Mouse (Mus musculus): ENCODE measurements around the gene Zfp280c.

DNA sequence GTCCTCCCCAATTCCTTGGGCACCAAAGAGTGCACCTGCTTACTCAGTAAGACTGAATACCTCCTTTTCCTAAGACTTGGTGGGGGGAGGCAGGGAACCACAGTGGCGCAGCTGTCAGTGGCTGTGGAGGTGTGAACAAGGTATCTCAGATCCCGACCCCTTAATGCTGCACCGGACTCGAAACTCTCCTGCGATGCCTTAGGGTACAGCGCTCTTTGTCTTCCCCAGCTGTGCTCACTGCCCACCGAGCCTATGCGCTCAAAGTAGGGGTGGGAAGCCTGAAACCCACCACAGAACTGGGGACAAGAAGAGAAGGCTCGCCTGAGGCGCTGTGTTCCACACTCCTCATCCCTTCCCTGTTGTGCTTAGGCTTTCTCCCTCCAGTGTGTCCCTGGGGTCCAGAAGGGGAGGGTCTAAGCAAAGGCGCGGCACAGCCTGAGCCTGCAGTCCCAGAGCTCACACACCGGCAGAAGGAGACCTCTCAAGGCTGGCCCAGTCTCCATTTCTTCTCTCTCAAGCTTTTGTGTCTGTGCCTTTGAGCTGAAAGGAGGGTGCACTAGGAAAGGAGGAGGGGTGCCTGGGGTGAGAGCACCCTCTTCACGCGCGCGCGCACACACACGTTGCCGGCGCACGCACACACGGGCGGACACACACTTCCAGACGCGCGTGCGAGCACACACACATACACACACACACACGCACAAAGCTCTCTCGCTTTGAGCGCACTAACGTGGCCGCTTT is 75.3 kb downstream of the Zfp280c start, which contains the start of gene Rab33a:
- TF ChIP-seq CTCF (IDR thresholded peaks at IDR 0.05; ENCODE audit: extremely low read depth, insufficient read depth, insufficient read length, insufficient replicate concordance) (no peak), POLR2A (IDR thresholded peaks at IDR 0.05; ENCODE audit: low read depth, low read length) (no peak)
